Mouse (Mus musculus) spleen, adult 2 months (tissue): ENCODE measurements around the gene Odf3l1.

Experiments used
- CTCF ChIP-seq: fragments of 200-500 bp; IDR thresholded peaks from 2 replicates; pipeline ENCODE4 v1.5.1; 2011; ENCODE audit warnings: mild to moderate bottlenecking, inconsistent platforms; ENCODE audit not compliant: insufficient read depth, insufficient read length, insufficient replicate concordance; ENCODE audit errors: extremely low read depth
- POLR2A ChIP-seq: fragments of 200-500 bp; IDR thresholded peaks from 2 replicates; pipeline ENCODE4 v1.6.1; 2011; ENCODE audit warnings: low read depth, low read length, inconsistent platforms

DNA sequence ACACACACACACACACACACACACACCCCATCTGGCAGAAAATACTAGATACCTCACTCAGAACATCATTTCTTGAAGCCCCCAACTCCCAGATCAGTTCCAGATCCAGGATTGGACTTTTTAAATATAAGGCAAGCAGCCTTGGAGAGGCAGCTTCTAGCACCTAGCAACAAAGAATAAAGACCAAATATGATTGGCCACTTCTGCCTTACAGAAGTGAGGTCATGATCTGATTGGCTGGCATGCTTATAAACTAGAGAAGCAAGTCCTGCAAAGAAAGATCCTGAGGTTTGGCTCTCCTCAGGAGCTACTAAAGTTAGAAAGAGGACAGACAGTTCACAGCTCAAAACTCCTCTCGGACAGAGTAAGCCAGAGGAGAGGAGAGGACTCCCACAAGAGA is 53.6 kb downstream of the Odf3l1 start:
- TF ChIP-seq POLR2A (no peak), CTCF (no peak)
